Mouse (Mus musculus) neural tube, embryonic 15.5 days (tissue): ENCODE data around the gene Olfr495. TPM values are rescaled to one million over a fixed set of nuclear protein-coding genes. Genes with fewer than 3 reads are reported as not detected.

Experiments used
- ATAC-seq: fragments of 200-750 bp; cut with Nextera tagmentation; 2 replicates; pipeline ENCODE4 v1.8.0; 2017; ENCODE audit warnings: mild to moderate bottlenecking, moderate TSS enrichment, moderate library complexity; ENCODE audit not compliant: low FRiP score
- H3K27ac ChIP-seq: fragments of 300-500 bp; sonication (generic); replicated peaks from 2 replicates; pipeline ENCODE4 v1.5.1; 2015; ENCODE audit warnings: mild to moderate bottlenecking, inconsistent platforms
- H3K27me3 ChIP-seq: fragments of 300-500 bp; sonication (generic); replicated peaks from 2 replicates; pipeline ENCODE4 v1.6.1; 2015; ENCODE audit warnings: inconsistent platforms
- H3K36me3 ChIP-seq: fragments of 300-500 bp; sonication (generic); 2 replicates; pipeline ENCODE4 v1.6.1; 2015; ENCODE audit warnings: inconsistent platforms
- H3K4me1 ChIP-seq: fragments of 300-500 bp; sonication (generic); 2 replicates; pipeline ENCODE4 v1.6.1; 2015; ENCODE audit warnings: inconsistent platforms
- H3K4me2 ChIP-seq: fragments of 300-500 bp; sonication (generic); 2 replicates; pipeline ENCODE4 v1.6.1; 2015; ENCODE audit warnings: inconsistent platforms, mild to moderate bottlenecking, moderate library complexity
- H3K4me3 ChIP-seq: fragments of 300-500 bp; sonication (generic); replicated peaks from 2 replicates; pipeline ENCODE4 v1.5.1; 2015; ENCODE audit warnings: mild to moderate bottlenecking, inconsistent platforms
- H3K9ac ChIP-seq: fragments of 300-500 bp; sonication (generic); replicated peaks from 2 replicates; pipeline ENCODE4 v1.6.1; 2015; ENCODE audit warnings: mild to moderate bottlenecking, inconsistent platforms
- H3K9me3 ChIP-seq: fragments of 300-500 bp; sonication (generic); replicated peaks from 2 replicates; pipeline ENCODE4 v1.6.1; 2016; ENCODE audit warnings: inconsistent platforms
- WGBS: fragments of 180-500 bp; shearing (Covaris S2); methylation state at CpG from one replicate; pipeline ENCODE4 v1.1.7; 2015; ENCODE audit warnings: mixed read lengths; 5-methylcytosine and 5-hydroxymethylcytosine counted together
- polyA plus RNA-seq: library from polyadenylated mRNA; unstranded; fragments of >200 nt; fragmentation: Nextera tagmentation; extraction: Ambion mirVana; gene quantifications from 2 replicates; pipeline ENCODE4 v1.2.1, GENCODE M21; 2015

Gene Olfr495
- polyA plus RNA-seq = not detected in 2 replicates

DNA sequence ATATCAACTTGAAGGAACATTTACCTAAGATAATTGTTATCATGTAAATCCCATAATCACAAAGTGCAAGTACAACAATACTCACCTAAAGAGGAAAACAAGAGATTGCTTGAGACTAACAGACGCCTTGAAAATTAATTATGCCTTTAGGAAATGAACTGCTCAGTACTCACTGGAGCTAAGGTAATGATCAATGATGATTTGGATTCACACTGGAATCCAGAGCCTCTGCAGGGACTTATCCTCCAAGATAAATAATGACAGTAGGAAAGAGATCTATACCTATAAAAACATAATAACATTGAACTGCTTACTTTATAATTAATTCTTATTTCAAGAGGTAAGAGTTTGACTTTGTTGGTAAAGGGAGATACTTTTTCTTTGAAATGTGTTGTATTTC lies at the start of gene Olfr495:
Olfr495 (plus strand) TSS at position 301 of the 400 bp plus-strand sequence.
- Histone ChIP-seq H3K9ac (no peak within 1 kb of the TSS), H3K4me2 (no peak within 1 kb of the TSS), H3K9me3 (no peaks in the 10 kb centered on the region), H3K27me3 (no peaks in the 10 kb centered on the region), H3K4me1 (no peaks in the 10 kb centered on the region), H3K27ac (no peak within 1 kb of the TSS), H3K4me3 (no peak within 1 kb of the TSS), H3K36me3 (no peaks in the 10 kb centered on the region)
- 78% methylated on average over 1 of the region's 1 CpGs for WGBS
- no peak for ATAC-seq

DNA sequence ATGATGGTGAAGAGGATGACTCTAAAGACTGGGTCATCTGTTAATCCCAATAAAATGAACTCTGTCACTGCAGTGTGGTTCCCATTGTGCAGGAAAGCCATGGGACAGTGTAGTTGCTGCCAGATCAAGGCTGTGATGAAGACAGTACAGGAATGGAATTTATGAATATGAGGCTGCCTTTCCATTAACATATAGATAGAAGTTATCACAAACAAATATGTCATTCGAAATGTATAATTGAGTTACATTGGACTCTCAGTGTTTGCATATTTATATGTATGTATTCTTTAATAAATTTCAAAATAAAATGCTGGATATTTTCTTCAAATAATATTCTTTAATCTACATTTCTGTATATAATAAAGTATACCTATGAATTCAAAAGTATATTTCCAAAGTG lies 46.1 kb upstream of the Olfr495 start, which contains the start of gene Olfr493:
Olfr493 (minus strand) TSS at position 101 of the 400 bp plus-strand sequence.
- no peaks in the 10 kb centered on the region for H3K27me3 ChIP-seq
- no peak within 1 kb of the TSS for H3K4me3 ChIP-seq
- H3K9ac ChIP-seq = no peak within 1 kb of the TSS
- H3K9me3 ChIP-seq = no peaks in the 10 kb centered on the region
- H3K4me1 ChIP-seq = no peaks in the 10 kb centered on the region
- no peak within 1 kb of the TSS for H3K27ac ChIP-seq
- no peak within 1 kb of the TSS for H3K4me2 ChIP-seq
- H3K36me3 ChIP-seq = no peaks in the 10 kb centered on the region
- no peak for ATAC-seq
- 76% methylated on average over 1 of the region's 1 CpGs for WGBS

DNA sequence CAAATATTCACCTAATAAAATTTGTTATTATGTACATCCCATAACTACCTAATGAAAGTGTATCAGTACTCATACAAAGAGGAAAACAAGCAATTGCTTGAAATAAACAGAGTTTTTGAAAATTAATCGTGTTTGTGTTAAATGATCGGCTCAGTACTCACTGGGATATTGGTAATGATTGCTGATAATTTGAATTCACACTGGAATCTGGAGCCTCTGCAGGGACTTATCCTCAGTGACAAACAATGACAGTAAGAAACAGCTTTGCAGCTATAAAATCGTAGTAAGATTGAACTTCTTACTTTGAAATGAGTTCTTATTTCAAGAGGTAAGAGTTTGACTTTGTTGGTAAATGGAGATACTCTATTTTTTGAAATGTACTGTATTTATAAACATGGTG lies 27.9 kb upstream of the Olfr495 start, which contains the start of gene Olfr494:
Olfr494 (plus strand) TSS at position 301 of the 400 bp plus-strand sequence.
- 87% methylated on average over 3 of the region's 3 CpGs for WGBS
- H3K4me3 ChIP-seq = no peak within 1 kb of the TSS
- H3K36me3 ChIP-seq = no peaks in the 10 kb centered on the region
- H3K4me2 ChIP-seq = no peak within 1 kb of the TSS
- no peak for ATAC-seq
- H3K27me3 ChIP-seq = no peaks in the 10 kb centered on the region
- no peaks in the 10 kb centered on the region for H3K4me1 ChIP-seq
- no peak within 1 kb of the TSS for H3K9ac ChIP-seq
- H3K27ac ChIP-seq = no peak within 1 kb of the TSS
- no peaks in the 10 kb centered on the region for H3K9me3 ChIP-seq

DNA sequence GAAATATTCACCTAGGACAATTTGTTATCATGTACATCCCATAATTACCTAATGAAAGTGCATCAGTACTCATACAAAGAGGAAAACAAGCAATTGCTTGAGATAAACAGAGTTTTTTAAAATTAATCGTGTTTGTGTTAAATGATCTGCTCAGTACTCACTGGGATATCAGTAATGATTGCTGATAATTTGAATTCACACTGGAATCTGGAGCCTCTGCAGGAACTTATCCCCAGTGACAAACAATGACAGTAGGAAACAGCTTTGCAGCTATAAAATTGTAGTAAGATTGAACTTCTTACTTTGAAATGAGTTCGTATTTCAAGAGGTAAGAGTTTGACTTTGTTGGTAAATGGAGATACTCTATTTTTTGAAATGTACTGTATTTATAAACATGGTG lies 27.2 kb downstream of the Olfr495 start, which contains the start of gene Olfr497:
Olfr497 (plus strand) TSS at position 301 of the 400 bp plus-strand sequence.
- no peak within 1 kb of the TSS for H3K4me3 ChIP-seq
- H3K27me3 ChIP-seq = no peaks in the 10 kb centered on the region
- ATAC-seq = no peak
- H3K9ac ChIP-seq = no peak within 1 kb of the TSS
- no peaks in the 10 kb centered on the region for H3K36me3 ChIP-seq
- 89% methylated on average over 2 of the region's 2 CpGs for WGBS
- H3K27ac ChIP-seq = no peak within 1 kb of the TSS
- no peak within 1 kb of the TSS for H3K4me2 ChIP-seq
- H3K9me3 ChIP-seq = no peaks in the 10 kb centered on the region
- H3K4me1 ChIP-seq = no peaks in the 10 kb centered on the region

Other genes with a start within 250 kb of the Olfr495 start
- not detected in 2 replicates for gene Olfr485, start 233.3 kb upstream of the Olfr495 start, polyA plus RNA-seq
- gene Olfr486, start 220.4 kb upstream of the Olfr495 start, polyA plus RNA-seq = not detected in 2 replicates
- not detected in 2 replicates for gene Olfr487, start 178.5 kb upstream of the Olfr495 start, polyA plus RNA-seq
- not detected in 2 replicates for gene Olfr488, start 134.8 kb upstream of the Olfr495 start, polyA plus RNA-seq
- gene Olfr490, start 104.2 kb upstream of the Olfr495 start, polyA plus RNA-seq = not detected in 2 replicates
- not detected in 2 replicates for gene Olfr491, start 79.7 kb upstream of the Olfr495 start, polyA plus RNA-seq
- gene Olfr492, start 69.5 kb upstream of the Olfr495 start, polyA plus RNA-seq = not detected in 2 replicates
- gene Olfr493, start 46.2 kb upstream of the Olfr495 start, polyA plus RNA-seq = not detected in 2 replicates
- not detected in 2 replicates for gene Olfr494, start 27.8 kb upstream of the Olfr495 start, polyA plus RNA-seq
- gene Olfr497, start 27.3 kb downstream of the Olfr495 start, polyA plus RNA-seq = not detected in 2 replicates
- not detected in 2 replicates for gene Olfr498, start 72.2 kb downstream of the Olfr495 start, polyA plus RNA-seq
- not detected in 2 replicates for gene Olfr502, start 131.9 kb downstream of the Olfr495 start, polyA plus RNA-seq
- gene Olfr503, start 151.4 kb downstream of the Olfr495 start, polyA plus RNA-seq = not detected in 2 replicates
- gene Olfr504, start 172.6 kb downstream of the Olfr495 start, polyA plus RNA-seq = not detected in 2 replicates
- gene Olfr506, start 217.6 kb downstream of the Olfr495 start, polyA plus RNA-seq = not detected in 2 replicates
- not detected in 2 replicates for gene Olfr507, start 228.6 kb downstream of the Olfr495 start, polyA plus RNA-seq
- not detected in 2 replicates for gene Olfr508, start 236.8 kb downstream of the Olfr495 start, polyA plus RNA-seq